Mouse (Mus musculus) intestine, embryonic 14.5 days (tissue): ENCODE data around the gene Pck1. TPM values are rescaled to one million over a fixed set of nuclear protein-coding genes. Genes with fewer than 3 reads are reported as not detected.
A peak's percentile ranks its signal among the peaks of the same experiment; 100 is the strongest.

Experiments
- ATAC-seq: fragments of 200-750 bp; cut with Nextera tagmentation; replicated peaks from 2 replicates; pipeline ENCODE4 v1.8.0; 2017; ENCODE audit warnings: low read depth, moderate number of reproducible peaks, moderate TSS enrichment, moderate library complexity; ENCODE audit not compliant: low FRiP score, low TSS enrichment
- DNase-seq: peaks from one replicate; pipeline ENCODE4 v3.0.0-alpha.2; 2018; ENCODE audit warnings: low spot score
- H3K27ac ChIP-seq: fragments of 300-500 bp; sonication (generic); 2 replicates; pipeline ENCODE4 v1.5.1; 2014; ENCODE audit warnings: low read depth, mild to moderate bottlenecking, control low read depth
- H3K27me3 ChIP-seq: fragments of 300-500 bp; sonication (generic); replicated peaks from 2 replicates; pipeline ENCODE4 v1.6.1; 2014; ENCODE audit warnings: low read length, control low read depth; ENCODE audit not compliant: control insufficient read depth, insufficient read depth
- H3K36me3 ChIP-seq: fragments of 300-500 bp; sonication (generic); 2 replicates; pipeline ENCODE4 v1.6.1; 2014; ENCODE audit warnings: low read length, control low read depth; ENCODE audit not compliant: control insufficient read depth, insufficient read depth
- H3K4me1 ChIP-seq: fragments of 300-500 bp; sonication (generic); replicated peaks from 2 replicates; pipeline ENCODE4 v1.6.1; 2014; ENCODE audit warnings: low read length, control low read depth, mixed read lengths; ENCODE audit not compliant: control insufficient read depth, insufficient read depth
- H3K4me2 ChIP-seq: fragments of 300-500 bp; sonication (generic); 2 replicates; pipeline ENCODE4 v1.6.1; 2014; ENCODE audit warnings: low read length
- H3K4me3 ChIP-seq: fragments of 300-500 bp; sonication (generic); 2 replicates; pipeline ENCODE4 v1.5.1; 2014; ENCODE audit warnings: low read depth, low read length, control low read depth, mixed read lengths
- H3K9ac ChIP-seq: fragments of 300-500 bp; sonication (generic); 2 replicates; pipeline ENCODE4 v1.6.1; 2014; ENCODE audit warnings: mild to moderate bottlenecking, low read length
- H3K9me3 ChIP-seq: fragments of 300-500 bp; sonication (generic); 2 replicates; pipeline ENCODE4 v1.6.1; 2016; ENCODE audit warnings: low read length, control low read depth; ENCODE audit not compliant: control insufficient read depth
- WGBS: fragments of 180-500 bp; shearing (Covaris S2); extraction: QIAGEN DNeasy Blood & Tissue Kit; methylation state at CpG from one replicate; pipeline ENCODE4 v1.1.7; 2014; 5-methylcytosine and 5-hydroxymethylcytosine counted together
- polyA plus RNA-seq: library from polyadenylated mRNA; unstranded; fragments of >200 nt; fragmentation: Nextera tagmentation; extraction: Ambion mirVana; gene quantifications from 2 replicates; pipeline ENCODE4 v1.2.1, GENCODE M21; 2014

The Pck1 gene
- polyA plus RNA-seq, 1 experiment from 2014 or later: 0.77 TPM

- DNase-seq (peak; percentile 97), ATAC-seq (peak; percentile 61)
- H3K9me3 ChIP-seq: no peaks in the 10 kb centered on the region
- H3K27ac ChIP-seq: no peak overlapping the region
- H3K27me3 ChIP-seq: no peaks in the 10 kb centered on the region; the same call in 1 of the 2 replicates
- peaks cover 7% of the 10 kb centered on the region; the same call in 1 of the 2 replicates for H3K4me1 ChIP-seq
- no peak overlapping the region for H3K4me2 ChIP-seq
- WGBS: 31% methylated on average over 26 of the region's 26 CpGs
- H3K9ac ChIP-seq: no peak overlapping the region
- H3K4me3 ChIP-seq: no peak overlapping the region
- H3K36me3 ChIP-seq: no peaks in the 10 kb centered on the region
These were observed 33.4 kb downstream of the Pck1 start for GRCm38 (mm10) chr2:173186047-173186943.

- peak; percentile 57 for DNase-seq
- Histone ChIP-seq H3K4me1 (peaks cover 7% of the 10 kb centered on the region; the same call in 1 of the 2 replicates), H3K27ac (no peak overlapping the region), H3K9ac (no peak overlapping the region), H3K36me3 (no peaks in the 10 kb centered on the region), H3K9me3 (no peaks in the 10 kb centered on the region), H3K4me2 (no peak overlapping the region), H3K27me3 (no peaks in the 10 kb centered on the region; the same call in 1 of the 2 replicates), H3K4me3 (no peak overlapping the region)
- 41% methylated on average over 8 of the region's 8 CpGs for WGBS
- 0 out of 2 replicates have a peak, but pooled peaks have one; percentile 26 for ATAC-seq
These were observed 34.5 kb downstream of the Pck1 start for GRCm38 (mm10) chr2:173187182-173187855.

- no peak overlapping the region for H3K4me3 ChIP-seq
- no peak for ATAC-seq
- 82% methylated on average over 4 of the region's 4 CpGs for WGBS
- H3K27ac ChIP-seq: no peak overlapping the region
- no peaks in the 10 kb centered on the region for H3K27me3 ChIP-seq
- no peaks in the 10 kb centered on the region for H3K9me3 ChIP-seq
- no peaks in the 10 kb centered on the region for H3K4me1 ChIP-seq
- H3K36me3 ChIP-seq: no peaks in the 10 kb centered on the region
- H3K9ac ChIP-seq: no peak overlapping the region
- no peak for DNase-seq
- no peak overlapping the region for H3K4me2 ChIP-seq
These were observed 41.9 kb downstream of the Pck1 start for GRCm38 (mm10) chr2:173194796-173195195.

GRCm38 (mm10) chr2:173202924-173203689 lies 50.3 kb downstream of the Pck1 start:
- no peaks in the 10 kb centered on the region for H3K9me3 ChIP-seq
- DNase-seq (peak; percentile 25), ATAC-seq (no peak)
- no peaks in the 10 kb centered on the region for H3K36me3 ChIP-seq
- no peaks in the 10 kb centered on the region for H3K27me3 ChIP-seq
- WGBS: 90% methylated on average over 19 of the region's 19 CpGs
- H3K9ac ChIP-seq: no peak overlapping the region
- H3K4me2 ChIP-seq: no peak overlapping the region
- H3K27ac ChIP-seq: no peak overlapping the region
- no peak overlapping the region for H3K4me3 ChIP-seq
- no peaks in the 10 kb centered on the region for H3K4me1 ChIP-seq

- H3K9ac ChIP-seq: no peak overlapping the region
- ATAC-seq: no peak
- no peaks in the 10 kb centered on the region for H3K27me3 ChIP-seq
- H3K4me3 ChIP-seq: no peak overlapping the region
- WGBS: 88% methylated on average over 3 of the region's 3 CpGs
- H3K4me1 ChIP-seq: no peaks in the 10 kb centered on the region
- H3K36me3 ChIP-seq: no peaks in the 10 kb centered on the region
- H3K27ac ChIP-seq: no peak overlapping the region
- no peak for DNase-seq
- H3K4me2 ChIP-seq: no peak overlapping the region
- H3K9me3 ChIP-seq: no peaks in the 10 kb centered on the region
These were observed 50.9 kb downstream of the Pck1 start for GRCm38 (mm10) chr2:173203726-173204125.

- Histone ChIP-seq H3K4me1 (no peaks in the 10 kb centered on the region), H3K9me3 (no peaks in the 10 kb centered on the region), H3K36me3 (no peaks in the 10 kb centered on the region), H3K4me2 (no peak overlapping the region), H3K4me3 (no peak overlapping the region), H3K27ac (no peak overlapping the region), H3K9ac (no peak overlapping the region), H3K27me3 (no peaks in the 10 kb centered on the region)
- DNase-seq (peak; percentile 38), ATAC-seq (no peak)
- 50% methylated on average over 4 of the region's 4 CpGs for WGBS
These were observed 51.8 kb downstream of the Pck1 start for GRCm38 (mm10) chr2:173204671-173205070.

- Histone ChIP-seq H3K9me3 (no peaks in the 10 kb centered on the region), H3K4me1 (no peaks in the 10 kb centered on the region), H3K9ac (no peak overlapping the region), H3K27me3 (no peaks in the 10 kb centered on the region), H3K4me3 (no peak overlapping the region), H3K4me2 (no peak overlapping the region), H3K36me3 (no peaks in the 10 kb centered on the region), H3K27ac (no peak overlapping the region)
- ATAC-seq (no peak), DNase-seq (peak; percentile 45)
- WGBS: 92% methylated on average over 14 of the region's 14 CpGs
These were observed 52.8 kb downstream of the Pck1 start for GRCm38 (mm10) chr2:173205563-173206099.

GRCm38 (mm10) chr2:173207051-173207450 lies 54.2 kb downstream of the Pck1 start:
- Histone ChIP-seq H3K4me2 (no peak overlapping the region), H3K4me3 (no peak overlapping the region), H3K27me3 (no peaks in the 10 kb centered on the region), H3K9me3 (no peaks in the 10 kb centered on the region), H3K27ac (no peak overlapping the region), H3K9ac (no peak overlapping the region), H3K4me1 (no peaks in the 10 kb centered on the region), H3K36me3 (no peaks in the 10 kb centered on the region)
- DNase-seq (no peak), ATAC-seq (no peak)
- WGBS: 94% methylated on average over 3 of the region's 3 CpGs
